Mouse (Mus musculus): ENCODE measurements around the gene Gm48552. TPM values are rescaled to one million over a fixed set of nuclear protein-coding genes. Genes with fewer than 3 reads are reported as not detected.

The Gm48552 gene
- total and polyA plus RNA-seq, 3 experiments: 0.88 to 1.2 TPM; not detected in 1

DNA sequence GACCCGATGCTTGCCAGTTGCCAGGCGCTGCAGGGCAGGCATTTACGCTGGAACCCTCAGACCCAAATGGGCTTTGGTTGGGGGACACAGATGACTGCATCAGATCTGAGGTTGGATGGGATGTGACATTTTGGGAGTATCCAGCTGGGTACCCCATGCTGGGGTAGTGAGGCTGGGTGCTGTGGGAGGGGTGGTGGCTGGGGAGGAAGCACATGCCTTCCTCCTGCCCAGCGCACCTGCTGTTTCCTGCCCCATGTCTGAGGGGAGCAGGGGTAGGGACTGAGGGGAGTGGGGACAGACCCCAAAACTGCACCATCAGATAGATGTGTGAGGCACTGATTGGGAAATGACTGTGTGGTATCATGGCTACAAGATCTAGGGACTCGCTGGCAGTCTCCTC is 7.9 kb downstream of the Gm48552 start:
- 81% methylated on average over 5 of the region's 5 CpGs for WGBS
- H3K79me2 ChIP-seq (replicated peaks; ENCODE audit: control insufficient read depth, insufficient read depth, low read length): no peaks in the 10 kb centered on the region
- H3K4me3 ChIP-seq: no peak overlapping the region
- no peak for DNase-seq
- no peak overlapping the region for H3K9ac ChIP-seq (ENCODE audit: low read depth, low read length)
- H3K4me1 ChIP-seq (ENCODE audit: control insufficient read depth, insufficient read depth, low read length): peaks cover 11% of the 10 kb centered on the region
- no peak overlapping the region for H3K27ac ChIP-seq
- TF ChIP-seq CTCF (IDR thresholded peaks at IDR 0.05): no peak
- 0 out of 2 replicates have a peak, but pooled peaks have one; percentile 5 for TF ChIP-seq EP300 (IDR thresholded peaks at IDR 0.05; ENCODE audit: insufficient read depth, low read depth, low read length)
- H3K36me3 ChIP-seq (ENCODE audit: control insufficient read depth, insufficient read depth, low read length): no peaks in the 10 kb centered on the region
- H3K27me3 ChIP-seq (ENCODE audit: control insufficient read depth, insufficient read depth, low read length): no peaks in the 10 kb centered on the region
- intact Hi-C loops (cut with DNase I): no loop called here

DNA sequence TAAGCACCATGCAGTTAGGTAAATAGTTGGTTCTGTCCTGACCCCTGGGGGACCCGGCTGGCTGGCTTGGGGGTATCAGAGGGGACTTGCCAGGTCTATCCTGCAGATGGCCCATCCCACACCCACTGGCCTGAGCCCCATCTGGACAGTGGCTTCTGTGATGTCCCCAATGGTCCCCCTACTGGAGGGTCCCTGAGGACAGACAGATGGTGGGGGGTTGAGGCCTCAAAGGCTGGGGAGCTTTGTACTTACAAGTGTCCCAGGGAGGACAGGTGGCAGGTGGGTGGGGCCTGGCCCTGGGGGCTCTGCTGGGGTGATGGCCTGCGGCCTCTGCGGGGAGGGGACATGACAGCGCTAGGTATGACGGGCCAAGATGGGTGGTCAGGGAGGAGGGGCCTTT is 10.5 kb downstream of the Gm48552 start:
- WGBS: 88% methylated on average over 5 of the region's 5 CpGs
- Histone ChIP-seq H3K4me3 (no peak overlapping the region), H3K4me1 (ENCODE audit: control insufficient read depth, insufficient read depth, low read length) (peaks cover 11% of the 10 kb centered on the region), H3K9ac (ENCODE audit: low read depth, low read length) (no peak overlapping the region), H3K27ac (no peak overlapping the region), H3K79me2 (replicated peaks; ENCODE audit: control insufficient read depth, insufficient read depth, low read length) (no peaks in the 10 kb centered on the region), H3K27me3 (ENCODE audit: control insufficient read depth, insufficient read depth, low read length) (no peaks in the 10 kb centered on the region), H3K36me3 (ENCODE audit: control insufficient read depth, insufficient read depth, low read length) (no peaks in the 10 kb centered on the region)
- intact Hi-C loops (cut with DNase I): no loop called here
- DNase-seq: no peak
- no peak for TF ChIP-seq EP300 (IDR thresholded peaks at IDR 0.05; ENCODE audit: insufficient read depth, low read depth, low read length)
- no peak for TF ChIP-seq POLR2A (IDR thresholded peaks at IDR 0.05; ENCODE audit: insufficient read depth, low read depth, low read length)
- no peak for TF ChIP-seq CTCF (IDR thresholded peaks at IDR 0.05)

DNA sequence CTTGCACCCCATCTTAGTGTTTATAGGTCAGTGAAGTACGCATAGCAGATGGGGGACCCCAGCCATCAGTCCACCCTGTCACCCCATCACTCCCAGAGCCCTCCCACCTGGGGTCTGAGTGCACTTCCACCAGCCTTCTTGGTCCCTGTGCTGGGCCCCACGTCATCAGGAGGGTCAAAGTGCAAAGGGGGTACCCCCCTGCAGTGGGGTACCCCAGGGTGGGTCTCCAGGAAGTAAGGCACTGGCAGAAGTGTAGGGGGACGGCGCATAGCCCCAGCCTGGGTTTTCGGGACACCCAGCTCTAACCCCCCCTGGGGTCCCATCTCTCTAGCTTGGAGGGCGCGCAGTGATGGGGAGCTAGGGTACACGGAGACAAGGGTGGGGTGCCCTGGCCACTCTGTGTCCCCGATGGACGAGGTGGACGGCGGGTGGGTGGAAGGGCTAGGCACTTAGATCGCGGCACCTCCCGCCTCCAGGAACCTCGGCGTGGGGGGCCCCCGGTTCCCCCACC is 11.0 kb downstream of the Gm48552 start:
- no peaks in the 10 kb centered on the region for H3K79me2 ChIP-seq (replicated peaks; ENCODE audit: control insufficient read depth, insufficient read depth, low read length)
- intact Hi-C loops (cut with DNase I): no loop called here
- no peaks in the 10 kb centered on the region for H3K27me3 ChIP-seq (ENCODE audit: control insufficient read depth, insufficient read depth, low read length)
- H3K36me3 ChIP-seq (ENCODE audit: control insufficient read depth, insufficient read depth, low read length): no peaks in the 10 kb centered on the region; the same call in 1 of the 2 replicates
- H3K27ac ChIP-seq: no peak overlapping the region
- no peak overlapping the region for H3K9ac ChIP-seq (ENCODE audit: low read depth, low read length)
- DNase-seq: no peak
- H3K4me3 ChIP-seq: no peak overlapping the region
- 84% methylated on average over 18 of the region's 18 CpGs for WGBS
- H3K4me1 ChIP-seq (ENCODE audit: control insufficient read depth, insufficient read depth, low read length): peaks cover 13% of the 10 kb centered on the region
- no peak for TF ChIP-seq EP300 (IDR thresholded peaks at IDR 0.05; ENCODE audit: insufficient read depth, low read depth, low read length)
- TF ChIP-seq CTCF (IDR thresholded peaks at IDR 0.05): no peak

- H3K27me3 ChIP-seq (ENCODE audit: control insufficient read depth, insufficient read depth, low read length): no peaks in the 10 kb centered on the region
- H3K4me1 ChIP-seq (ENCODE audit: control insufficient read depth, insufficient read depth, low read length): peaks cover 15% of the 10 kb centered on the region
- no peaks in the 10 kb centered on the region; the same call in 1 of the 2 replicates for H3K36me3 ChIP-seq (ENCODE audit: control insufficient read depth, insufficient read depth, low read length)
- DNase-seq: peak in 1 of 2 experiments; percentile 28
- no peak overlapping the region for H3K4me3 ChIP-seq
- TF ChIP-seq POLR2A (IDR thresholded peaks at IDR 0.05; ENCODE audit: insufficient read depth, low read depth, low read length) (no peak), CTCF (IDR thresholded peaks at IDR 0.05) (no peak), EP300 (IDR thresholded peaks at IDR 0.05; ENCODE audit: insufficient read depth, low read depth, low read length) (no peak)
- peak overlapping the region; percentile 83 for H3K27ac ChIP-seq
- WGBS: 78% methylated on average over 22 of the region's 22 CpGs
- intact Hi-C loops (cut with DNase I): no loop called here
- no peak overlapping the region for H3K9ac ChIP-seq (ENCODE audit: low read depth, low read length)
- no peaks in the 10 kb centered on the region for H3K79me2 ChIP-seq (replicated peaks; ENCODE audit: control insufficient read depth, insufficient read depth, low read length)
These were observed 11.8 kb downstream of the Gm48552 start for GRCm38 (mm10) chr10:81400371-81401204.

DNA sequence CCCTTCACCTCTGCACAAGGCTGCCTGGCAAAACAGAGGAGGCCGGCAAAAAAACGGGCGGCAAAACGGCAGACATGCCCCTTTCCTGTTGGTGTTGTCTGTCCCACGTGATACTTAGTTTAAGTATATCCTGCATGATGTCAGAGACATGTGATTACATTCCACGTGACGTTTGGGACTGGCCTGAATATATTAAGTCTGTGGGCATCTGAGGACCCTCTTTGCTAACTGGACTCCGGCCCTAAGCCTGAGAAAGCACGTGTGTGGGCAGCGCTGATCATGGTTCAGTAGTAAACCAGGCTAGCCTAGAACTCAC is 12.4 kb downstream of the Gm48552 start:
- peaks cover 18% of the 10 kb centered on the region for H3K4me1 ChIP-seq (ENCODE audit: control insufficient read depth, insufficient read depth, low read length)
- H3K9ac ChIP-seq (ENCODE audit: low read depth, low read length): no peak overlapping the region
- no peak for DNase-seq
- no peaks in the 10 kb centered on the region for H3K27me3 ChIP-seq (ENCODE audit: control insufficient read depth, insufficient read depth, low read length)
- no peak overlapping the region for H3K4me3 ChIP-seq
- intact Hi-C loops (cut with DNase I): no loop called here
- TF ChIP-seq CTCF (IDR thresholded peaks at IDR 0.05) (no peak), EP300 (IDR thresholded peaks at IDR 0.05; ENCODE audit: insufficient read depth, low read depth, low read length) (no peak)
- peak overlapping the region; percentile 83 for H3K27ac ChIP-seq
- no peaks in the 10 kb centered on the region for H3K79me2 ChIP-seq (replicated peaks; ENCODE audit: control insufficient read depth, insufficient read depth, low read length)
- H3K36me3 ChIP-seq (ENCODE audit: control insufficient read depth, insufficient read depth, low read length): no peaks in the 10 kb centered on the region; the same call in none of the 2 replicates
- 21% methylated on average over 10 of the region's 10 CpGs for WGBS

GRCm38 (mm10) chr10:81401521-81402226 is 12.9 kb downstream of the Gm48552 start:
- no peak overlapping the region for H3K4me3 ChIP-seq
- TF ChIP-seq EP300 (IDR thresholded peaks at IDR 0.05; ENCODE audit: insufficient read depth, low read depth, low read length): no peak
- TF ChIP-seq POLR2A (IDR thresholded peaks at IDR 0.05; ENCODE audit: insufficient read depth, low read depth, low read length): 0 out of 2 replicates have a peak, but pooled peaks have one; percentile 22
- intact Hi-C loops (cut with DNase I): no loop called here
- DNase-seq: peak; percentile 85 to 90
- H3K27me3 ChIP-seq (ENCODE audit: control insufficient read depth, insufficient read depth, low read length): no peaks in the 10 kb centered on the region
- no peaks in the 10 kb centered on the region; the same call in none of the 2 replicates for H3K36me3 ChIP-seq (ENCODE audit: control insufficient read depth, insufficient read depth, low read length)
- no peaks in the 10 kb centered on the region for H3K79me2 ChIP-seq (replicated peaks; ENCODE audit: control insufficient read depth, insufficient read depth, low read length)
- WGBS: 11% methylated on average over 18 of the region's 18 CpGs
- H3K4me1 ChIP-seq (ENCODE audit: control insufficient read depth, insufficient read depth, low read length): peaks cover 21% of the 10 kb centered on the region
- H3K27ac ChIP-seq: peak overlapping the region; percentile 83
- H3K9ac ChIP-seq (ENCODE audit: low read depth, low read length): peak overlapping the region; percentile 20; the same call in 1 of the 2 replicates

Data from heart, adult 2 months (tissue).